ENCODE assay signal across 9 mouse cellular contexts in the genomic region with DNA sequence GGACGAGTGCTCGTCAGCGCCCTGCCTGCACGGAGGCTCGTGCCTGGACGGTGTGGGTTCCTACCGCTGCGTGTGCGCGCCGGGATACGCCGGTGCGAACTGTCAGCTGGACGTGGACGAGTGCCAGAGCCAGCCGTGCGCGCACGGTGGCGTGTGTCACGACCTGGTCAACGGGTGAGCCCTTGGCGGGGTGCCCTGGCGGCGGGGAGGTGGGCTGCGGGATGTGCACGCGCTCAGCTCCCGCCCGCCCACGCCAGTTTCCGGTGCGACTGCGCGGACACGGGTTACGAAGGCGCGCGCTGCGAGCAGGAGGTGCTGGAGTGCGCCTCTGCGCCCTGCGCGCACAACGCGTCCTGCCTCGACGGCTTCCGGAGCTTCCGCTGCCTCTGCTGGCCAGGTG. TPM values are rescaled to one million over a fixed set of nuclear protein-coding genes. Genes with fewer than 3 reads are reported as not detected.
DNase-seq lines count a peak whose midpoint lies in the region; ATAC-seq and TF ChIP-seq lines count a peak whose summit lies in the region.
"Had no signal": no experiment of that assay in that cellular context is flagged by ENCODE, and none has a peak within 500 bp of the region (broad histone marks: within the 10 kb centered on the region; RNA-seq: fewer than 3 reads in every experiment).

No protein-coding gene starts in this region.

- peak overlapping the region; percentile 14; the same call in 1 of the 2 replicates for H3K27ac ChIP-seq in layer of hippocampus, adult 2 months
- no peak overlapping the region for H3K27ac ChIP-seq in embryonic facial prominence, embryonic 14.5 days (replicated peaks; ENCODE audit: low read depth, low read length)
- no peak overlapping the region for H3K27ac ChIP-seq in intestine, embryonic 15.5 days
- no peak overlapping the region for H3K27ac ChIP-seq in neural tube, embryonic 13.5 days (replicated peaks)

- H3K4me2 ChIP-seq in embryonic facial prominence, embryonic 14.5 days (ENCODE audit: low read depth, low read length): peak overlapping the region; percentile 68
- peak overlapping the region; percentile 71 for H3K4me2 ChIP-seq in intestine, embryonic 15.5 days (replicated peaks)
- H3K4me2 ChIP-seq in neural tube, embryonic 13.5 days: peak overlapping the region; percentile 41

- DNase-seq in layer of hippocampus, adult 2 months (ENCODE audit: low spot score in 2 of 2): peak in 1 of 2 experiments; percentile 37
- no peak for DNase-seq in layer of hippocampus, postnatal 14 days (ENCODE audit: low spot score in 2 of 2)
- no peak for DNase-seq in embryonic facial prominence, embryonic 14.5 days (ENCODE audit: low spot score)
- DNase-seq in embryo, embryonic 9.5 days (ENCODE audit: extremely low spot score): no peak
- DNase-seq in frontal cortex, postnatal 36 days (ENCODE audit: low spot score in 2 of 2): no peak
- no peak for DNase-seq in embryo, embryonic 10.5 days (ENCODE audit: low spot score)

- WGBS in embryonic facial prominence, embryonic 14.5 days: 2% methylated on average over 23 of the region's 52 CpGs
- 16% methylated on average over 52 of the region's 52 CpGs for WGBS in intestine, embryonic 15.5 days
- 52% methylated on average over 52 of the region's 52 CpGs for WGBS in neural tube, embryonic 13.5 days

- no peaks in the 10 kb centered on the region for H3K9me3 ChIP-seq in embryonic facial prominence, embryonic 14.5 days (ENCODE audit: control insufficient read depth, low read length)
- H3K9me3 ChIP-seq in intestine, embryonic 15.5 days: no peaks in the 10 kb centered on the region
- H3K9me3 ChIP-seq in neural tube, embryonic 13.5 days: no peaks in the 10 kb centered on the region

- peak overlapping the region; percentile 46 for H3K4me3 ChIP-seq in layer of hippocampus, adult 2 months
- H3K4me3 ChIP-seq in embryonic facial prominence, embryonic 14.5 days (ENCODE audit: low read depth, low read length): peak overlapping the region; percentile 40
- H3K4me3 ChIP-seq in intestine, embryonic 15.5 days (replicated peaks): peak overlapping the region; percentile 35
- H3K4me3 ChIP-seq in neural tube, embryonic 13.5 days: peak overlapping the region; percentile 23

- no peak for TF ChIP-seq CTCF in layer of hippocampus, adult 2 months (conservative IDR thresholded peaks at IDR 0.05)

- ATAC-seq in embryonic facial prominence, embryonic 14.5 days (ENCODE audit: low read depth): peak; percentile 5; the same call in 1 of the 2 replicates
- no peak for ATAC-seq in intestine, embryonic 15.5 days
- no peak for ATAC-seq in neural tube, embryonic 13.5 days (ENCODE audit: low read depth)

- H3K36me3 ChIP-seq in embryonic facial prominence, embryonic 14.5 days (ENCODE audit: control insufficient read depth, insufficient read depth, low read length): no peaks in the 10 kb centered on the region
- no peaks in the 10 kb centered on the region for H3K36me3 ChIP-seq in intestine, embryonic 15.5 days
- no peaks in the 10 kb centered on the region for H3K36me3 ChIP-seq in neural tube, embryonic 13.5 days

- H3K9ac ChIP-seq in embryonic facial prominence, embryonic 14.5 days (ENCODE audit: low read depth, low read length): peak overlapping the region; percentile 54
- no peak overlapping the region for H3K9ac ChIP-seq in intestine, embryonic 15.5 days
- H3K9ac ChIP-seq in neural tube, embryonic 13.5 days: no peak overlapping the region

- peaks cover 17% of the 10 kb centered on the region for H3K27me3 ChIP-seq in embryonic facial prominence, embryonic 14.5 days (replicated peaks; ENCODE audit: control insufficient read depth, insufficient read depth, low read length)
- H3K27me3 ChIP-seq in intestine, embryonic 15.5 days (replicated peaks): peaks cover 14% of the 10 kb centered on the region
- no peaks in the 10 kb centered on the region for H3K27me3 ChIP-seq in neural tube, embryonic 13.5 days

- H3K4me1 ChIP-seq in embryonic facial prominence, embryonic 14.5 days (ENCODE audit: control insufficient read depth, insufficient read depth, low read length): peaks cover 3% of the 10 kb centered on the region; the same call in 1 of the 2 replicates
- H3K4me1 ChIP-seq in intestine, embryonic 15.5 days (replicated peaks): peaks cover 9% of the 10 kb centered on the region; the same call in 1 of the 2 replicates
- peaks cover 12% of the 10 kb centered on the region for H3K4me1 ChIP-seq in neural tube, embryonic 13.5 days (replicated peaks)

RNA-seq across cellular contexts. Expression of a gene that starts 10.4 kb away (rescaled TPM):
- 1 to 10 TPM; 3.7 to 3.9 TPM for total RNA-seq in layer of hippocampus, adult 2 months (2021)
- 1 to 10 TPM; 6.6 to 8.5 TPM for total RNA-seq in layer of hippocampus, postnatal 14 days (2021)
- 0.18 and 0.28 TPM in 2 replicates for polyA plus RNA-seq in embryonic facial prominence, embryonic 14.5 days (2014; fragmentation: Nextera tagmentation; extraction: Ambion mirVana)
- 1.9 and 2.1 TPM in 2 replicates for polyA plus RNA-seq in intestine, embryonic 15.5 days (2015; fragmentation: Nextera tagmentation; extraction: Ambion mirVana)
- polyA plus RNA-seq in neural tube, embryonic 13.5 days (2015; fragmentation: Nextera tagmentation; extraction: Ambion mirVana): 4.6 and 4.8 TPM in 2 replicates
- total RNA-seq: liver, adult 2 months had no signal
